17 mouse cellular contexts compared by ENCODE assay signal in genomic region chr8:110928435-110928834, GRCm38 (mm10). TPM values are rescaled to one million over a fixed set of nuclear protein-coding genes. Genes with fewer than 3 reads are reported as not detected.
A peak's percentile ranks its signal among the peaks of the same experiment; 100 is the strongest.
DNase-seq lines count a peak whose midpoint lies in the region; ATAC-seq and TF ChIP-seq lines count a peak whose summit lies in the region.
"Had no signal": no experiment of that assay in that cellular context is flagged by ENCODE, and none has a peak within 500 bp of the region (broad histone marks: within the 10 kb centered on the region; RNA-seq: fewer than 3 reads in every experiment).

No protein-coding gene starts in this region.

- H3K9me3 ChIP-seq in liver, embryonic 11.5 days (ENCODE audit: control insufficient read depth, low read length): no peaks in the 10 kb centered on the region
- H3K9me3 ChIP-seq in embryonic facial prominence, embryonic 15.5 days (replicated peaks): no peaks in the 10 kb centered on the region
- no peaks in the 10 kb centered on the region for H3K9me3 ChIP-seq in liver, postnatal 0 days (ENCODE audit: low read length)
- no peaks in the 10 kb centered on the region for H3K9me3 ChIP-seq in forebrain, embryonic 13.5 days (replicated peaks)
- H3K9me3 ChIP-seq: embryonic facial prominence, embryonic 12.5 days; forebrain, embryonic 12.5 days; limb, embryonic 12.5 days; neural tube, embryonic 12.5 days had no signal

- no peak overlapping the region; the same call in 1 of the 2 replicates for H3K9ac ChIP-seq in liver, embryonic 11.5 days (ENCODE audit: low read depth, low read length)
- H3K9ac ChIP-seq in embryonic facial prominence, embryonic 15.5 days: no peak overlapping the region
- peak overlapping the region; percentile 44 for H3K9ac ChIP-seq in liver, postnatal 0 days (replicated peaks)
- no peak overlapping the region for H3K9ac ChIP-seq in forebrain, embryonic 13.5 days
- H3K9ac ChIP-seq: embryonic facial prominence, embryonic 12.5 days; forebrain, embryonic 12.5 days; limb, embryonic 12.5 days; neural tube, embryonic 12.5 days had no signal

- ATAC-seq in liver, embryonic 11.5 days (replicated peaks; ENCODE audit: low FRiP score): no peak; the same call in 1 of the 2 replicates
- ATAC-seq in embryonic facial prominence, embryonic 15.5 days (ENCODE audit: insufficient number of reproducible peaks, low FRiP score, low TSS enrichment, low read depth): no peak
- peak; percentile 20; the same call in 1 of the 2 replicates for ATAC-seq in liver, postnatal 0 days
- ATAC-seq in forebrain, embryonic 13.5 days: no peak

- TF ChIP-seq POLR2A in bone marrow, adult 2 months (IDR thresholded peaks at IDR 0.05; ENCODE audit: borderline replicate concordance, control insufficient read depth, low read depth, low read length): no peak

- peak overlapping the region; percentile 58 for H3K4me2 ChIP-seq in liver, embryonic 11.5 days
- H3K4me2 ChIP-seq in embryonic facial prominence, embryonic 15.5 days (replicated peaks): no peak overlapping the region
- H3K4me2 ChIP-seq in liver, postnatal 0 days (ENCODE audit: low read depth, low read length): peak overlapping the region; percentile 56
- H3K4me2 ChIP-seq in forebrain, embryonic 13.5 days: no peak overlapping the region
- H3K4me2 ChIP-seq: embryonic facial prominence, embryonic 12.5 days; forebrain, embryonic 12.5 days; limb, embryonic 12.5 days; neural tube, embryonic 12.5 days had no signal

- H3K4me3 ChIP-seq in liver, embryonic 11.5 days (ENCODE audit: low read depth, low read length): no peak overlapping the region
- H3K4me3 ChIP-seq in bone marrow, adult 2 months (replicated peaks; ENCODE audit: control insufficient read depth, low read depth, low read length): no peak overlapping the region
- no peak overlapping the region for H3K4me3 ChIP-seq in embryonic facial prominence, embryonic 15.5 days (replicated peaks)
- H3K4me3 ChIP-seq in liver, postnatal 0 days (ENCODE audit: low read depth, low read length): no peak overlapping the region
- H3K4me3 ChIP-seq in forebrain, embryonic 13.5 days: no peak overlapping the region
- H3K4me3 ChIP-seq: embryonic facial prominence, embryonic 12.5 days; forebrain, embryonic 12.5 days; limb, embryonic 12.5 days; neural tube, embryonic 12.5 days had no signal

- H3K36me3 ChIP-seq in liver, embryonic 11.5 days (ENCODE audit: control insufficient read depth, insufficient read depth, low read length): peaks cover 2% of the 10 kb centered on the region; the same call in 1 of the 2 replicates
- 0 out of 2 replicates have a peak, but pooled peaks cover 8% of the 10 kb centered on the region for H3K36me3 ChIP-seq in embryonic facial prominence, embryonic 15.5 days
- H3K36me3 ChIP-seq in liver, postnatal 0 days (replicated peaks; ENCODE audit: insufficient read depth, low read length): 0 out of 2 replicates have a peak, but pooled peaks cover 4% of the 10 kb centered on the region
- H3K36me3 ChIP-seq in forebrain, embryonic 13.5 days (ENCODE audit: poor library complexity, severe bottlenecking): peaks cover 11% of the 10 kb centered on the region; the same call in 1 of the 2 replicates

- TF ChIP-seq CTCF in bone marrow, adult 2 months (IDR thresholded peaks at IDR 0.05; ENCODE audit: control insufficient read depth, insufficient read depth, low read length): no peak
- TF ChIP-seq CTCF in liver, postnatal 0 days (IDR thresholded peaks at IDR 0.05; ENCODE audit: low read depth): no peak

- H3K27me3 ChIP-seq in liver, embryonic 11.5 days (replicated peaks; ENCODE audit: control insufficient read depth, insufficient read depth, low read length): no peaks in the 10 kb centered on the region
- H3K27me3 ChIP-seq in embryonic facial prominence, embryonic 15.5 days: no peaks in the 10 kb centered on the region
- H3K27me3 ChIP-seq in liver, postnatal 0 days (ENCODE audit: insufficient read depth, low read length): no peaks in the 10 kb centered on the region
- H3K27me3 ChIP-seq in forebrain, embryonic 13.5 days: no peaks in the 10 kb centered on the region
- H3K27me3 ChIP-seq: embryonic facial prominence, embryonic 12.5 days; forebrain, embryonic 12.5 days; limb, embryonic 12.5 days; neural tube, embryonic 12.5 days had no signal

- WGBS in liver, embryonic 11.5 days: 40% methylated on average over 7 of the region's 7 CpGs
- WGBS in bone marrow, adult 2 months: 33% methylated on average over 7 of the region's 7 CpGs
- WGBS in embryonic facial prominence, embryonic 15.5 days: 73% methylated on average over 7 of the region's 7 CpGs
- WGBS in liver, postnatal 0 days (ENCODE audit: insufficient replicate concordance): 47% methylated on average over 7 of the region's 7 CpGs
- WGBS in forebrain, embryonic 13.5 days: 84% methylated on average over 7 of the region's 7 CpGs

- TF ChIP-seq EP300 in liver, postnatal 0 days (IDR thresholded peaks at IDR 0.05; ENCODE audit: low read depth): no peak

- H3K27ac ChIP-seq in liver, embryonic 11.5 days (ENCODE audit: low read depth, low read length): peak overlapping the region; percentile 77
- H3K27ac ChIP-seq in bone marrow, adult 2 months (ENCODE audit: control insufficient read depth, insufficient read depth, low read depth, low read length, poor library complexity): peak overlapping the region; percentile 27
- H3K27ac ChIP-seq in embryonic facial prominence, embryonic 15.5 days (replicated peaks): peak overlapping the region; percentile 7; the same call in 1 of the 2 replicates
- H3K27ac ChIP-seq in liver, postnatal 0 days (ENCODE audit: low read depth): peak overlapping the region; percentile 89
- no peak overlapping the region for H3K27ac ChIP-seq in forebrain, embryonic 13.5 days
- H3K27ac ChIP-seq: embryonic facial prominence, embryonic 12.5 days; forebrain, embryonic 12.5 days; limb, embryonic 12.5 days; neural tube, embryonic 12.5 days had no signal

- H3K4me1 ChIP-seq in liver, embryonic 11.5 days (replicated peaks; ENCODE audit: control insufficient read depth, insufficient read depth, low read length): peaks cover 87% of the 10 kb centered on the region
- peaks cover 5% of the 10 kb centered on the region; the same call in 1 of the 2 replicates for H3K4me1 ChIP-seq in bone marrow, adult 2 months (ENCODE audit: control insufficient read depth, insufficient read depth, low read length)
- peaks cover 28% of the 10 kb centered on the region; the same call in 1 of the 2 replicates for H3K4me1 ChIP-seq in embryonic facial prominence, embryonic 15.5 days
- peaks cover 54% of the 10 kb centered on the region for H3K4me1 ChIP-seq in liver, postnatal 0 days (ENCODE audit: insufficient read depth)
- H3K4me1 ChIP-seq in forebrain, embryonic 13.5 days: peaks cover 9% of the 10 kb centered on the region; the same call in 1 of the 2 replicates

- no peak for DNase-seq in liver, embryonic 11.5 days (ENCODE audit: low spot score)
- DNase-seq in liver: no peak
- DNase-seq in liver, postnatal 0 days: no peak
- no peak for DNase-seq in cerebellum, adult 18-20 months
- DNase-seq: adrenal gland, adult 8-10 months; cerebellum, adult 8-10 months; heart, postnatal 4 days; kidney, adult 2 months; kidney, postnatal 36 days; thymus, postnatal 4 days had no signal

RNA-seq across cellular contexts. Expression of gene St3gal2, which starts 8.7 kb away (rescaled TPM):
- polyA plus RNA-seq in liver, embryonic 11.5 days (2014; fragmentation: Nextera tagmentation; extraction: Ambion mirVana): 21.9 and 22.0 TPM in 2 replicates
- polyA plus RNA-seq in bone marrow, adult 2 months (2011; ENCODE audit: insufficient read depth, insufficient read length, low replicate concordance, missing spikeins): 16.1 and 29.4 TPM in 2 replicates
- polyA plus RNA-seq in embryonic facial prominence, embryonic 15.5 days (2015; fragmentation: Nextera tagmentation; extraction: Ambion mirVana): 32.6 and 34.8 TPM in 2 replicates
- 8.1 and 10.1 TPM in 2 replicates for polyA plus RNA-seq in liver, postnatal 0 days (2015; fragmentation: Nextera tagmentation; extraction: Ambion mirVana)
- 17.1 and 18.1 TPM in 2 replicates for polyA plus RNA-seq in forebrain, embryonic 13.5 days (2015; fragmentation: Nextera tagmentation; extraction: Ambion mirVana)

RNA-seq across cellular contexts. Expression of gene Fuk, which starts 26.1 kb away (rescaled TPM):
- 6.8 and 9.0 TPM in 2 replicates for polyA plus RNA-seq in liver, embryonic 11.5 days (2014; fragmentation: Nextera tagmentation; extraction: Ambion mirVana)
- polyA plus RNA-seq in bone marrow, adult 2 months (2011; ENCODE audit: insufficient read depth, insufficient read length, low replicate concordance, missing spikeins): 4.6 and 10.9 TPM in 2 replicates
- polyA plus RNA-seq in embryonic facial prominence, embryonic 15.5 days (2015; fragmentation: Nextera tagmentation; extraction: Ambion mirVana): 11.2 and 11.7 TPM in 2 replicates
- 1.9 and 2.2 TPM in 2 replicates for polyA plus RNA-seq in liver, postnatal 0 days (2015; fragmentation: Nextera tagmentation; extraction: Ambion mirVana)
- polyA plus RNA-seq in forebrain, embryonic 13.5 days (2015; fragmentation: Nextera tagmentation; extraction: Ambion mirVana): 8.8 and 10.3 TPM in 2 replicates

Comparison
In these comparisons a context has a peak if more than half of its experiments do, and no peak if none do; other contexts are left out.
1. H3K4me2 ChIP-seq: peak in liver, embryonic 11.5 days (single experiment) and liver, postnatal 0 days (single experiment); none in embryonic facial prominence, embryonic 15.5 days (single experiment) and forebrain, embryonic 13.5 days (single experiment).